Mouse (Mus musculus) lung, embryonic 15.5 days (tissue): ENCODE results near the gene Gm28635. TPM values are rescaled to one million over a fixed set of nuclear protein-coding genes. Genes with fewer than 3 reads are reported as not detected.
A peak's percentile ranks its signal among the peaks of the same experiment; 100 is the strongest.

Experiments used
- ATAC-seq: fragments of 200-750 bp; cut with Nextera tagmentation; 2 replicates; pipeline ENCODE4 v1.8.0; 2017; ENCODE audit warnings: moderate number of reproducible peaks, borderline replicate concordance; ENCODE audit not compliant: low FRiP score, low TSS enrichment; ENCODE audit errors: extremely low read depth
- H3K27ac ChIP-seq: fragments of 300-500 bp; sonication (generic); 2 replicates; pipeline ENCODE4 v1.5.1; 2015; ENCODE audit warnings: moderate library complexity, mild to moderate bottlenecking, inconsistent platforms
- H3K27me3 ChIP-seq: fragments of 300-500 bp; sonication (generic); 2 replicates; pipeline ENCODE4 v1.6.1; 2015; ENCODE audit warnings: inconsistent platforms
- H3K36me3 ChIP-seq: fragments of 300-500 bp; sonication (generic); 2 replicates; pipeline ENCODE4 v1.6.1; 2015; ENCODE audit warnings: inconsistent platforms
- H3K4me1 ChIP-seq: fragments of 300-500 bp; sonication (generic); 2 replicates; pipeline ENCODE4 v1.6.1; 2015; ENCODE audit warnings: inconsistent platforms
- H3K4me2 ChIP-seq: fragments of 300-500 bp; sonication (generic); 2 replicates; pipeline ENCODE4 v1.6.1; 2015; ENCODE audit warnings: inconsistent platforms, mild to moderate bottlenecking, moderate library complexity
- H3K4me3 ChIP-seq: fragments of 300-500 bp; sonication (generic); 2 replicates; pipeline ENCODE4 v1.5.1; 2015; ENCODE audit warnings: mild to moderate bottlenecking, inconsistent platforms
- H3K9ac ChIP-seq: fragments of 300-500 bp; sonication (generic); 2 replicates; pipeline ENCODE4 v1.6.1; 2015; ENCODE audit warnings: inconsistent platforms
- H3K9me3 ChIP-seq: fragments of 300-500 bp; sonication (generic); 2 replicates; pipeline ENCODE4 v1.6.1; 2016; ENCODE audit warnings: inconsistent platforms
- WGBS: fragments of 180-500 bp; shearing (Covaris S2); methylation state at CpG from one replicate; pipeline ENCODE4 v1.1.7; 2015; 5-methylcytosine and 5-hydroxymethylcytosine counted together
- polyA plus RNA-seq: library from polyadenylated mRNA; unstranded; fragments of >200 nt; fragmentation: Nextera tagmentation; extraction: Ambion mirVana; gene quantifications from 2 replicates; pipeline ENCODE4 v1.2.1, GENCODE M21; 2015

Gm28635 gene
- polyA plus RNA-seq, 1 experiment from 2014 or later, result not detected

DNA sequence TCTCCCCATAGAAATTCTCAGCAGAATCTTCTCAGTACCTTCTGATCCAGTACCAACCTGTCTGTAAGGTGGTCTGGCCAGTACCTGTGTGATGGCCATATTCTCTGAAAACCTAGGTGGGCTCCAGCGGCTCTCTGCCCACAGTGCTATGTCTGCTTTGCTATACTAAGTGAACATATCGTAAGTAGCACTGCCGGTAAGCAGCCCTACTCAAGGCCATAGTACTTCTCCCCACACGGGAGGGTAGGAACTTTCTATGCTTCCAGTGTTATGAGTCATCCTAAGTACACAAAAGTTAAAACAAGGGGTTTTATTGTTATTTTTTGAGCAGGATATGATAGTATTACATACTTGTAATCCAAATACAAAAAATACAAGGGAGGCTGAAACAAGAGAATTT is 43.8 kb downstream of the Gm28635 start:
- 43% methylated on average over 4 of the region's 4 CpGs for WGBS
- H3K4me1 ChIP-seq, result peaks cover 76% of the 10 kb centered on the region
- no peaks in the 10 kb centered on the region for H3K36me3 ChIP-seq
- H3K4me2 ChIP-seq, result peak overlapping the region; percentile 48
- H3K9ac ChIP-seq, result no peak overlapping the region
- ATAC-seq, result no peak
- H3K9me3 ChIP-seq, result no peaks in the 10 kb centered on the region
- H3K4me3 ChIP-seq, result no peak overlapping the region
- H3K27me3 ChIP-seq, result no peaks in the 10 kb centered on the region
- peak overlapping the region; percentile 97 for H3K27ac ChIP-seq

GRCm38 (mm10) chr2:84632999-84633398 is 44.8 kb downstream of the Gm28635 start:
- H3K4me3 ChIP-seq, result no peak overlapping the region
- H3K4me1 ChIP-seq, result peaks cover 65% of the 10 kb centered on the region
- no peaks in the 10 kb centered on the region for H3K36me3 ChIP-seq
- no peaks in the 10 kb centered on the region for H3K9me3 ChIP-seq
- 3% methylated on average over 3 of the region's 3 CpGs for WGBS
- H3K4me2 ChIP-seq, result peak overlapping the region; percentile 43
- H3K9ac ChIP-seq, result peak overlapping the region; percentile 27; the same call in 1 of the 2 replicates
- 0 out of 2 replicates have a peak, but pooled peaks have one; percentile 9 for ATAC-seq
- H3K27me3 ChIP-seq, result no peaks in the 10 kb centered on the region
- peak overlapping the region; percentile 97 for H3K27ac ChIP-seq

DNA sequence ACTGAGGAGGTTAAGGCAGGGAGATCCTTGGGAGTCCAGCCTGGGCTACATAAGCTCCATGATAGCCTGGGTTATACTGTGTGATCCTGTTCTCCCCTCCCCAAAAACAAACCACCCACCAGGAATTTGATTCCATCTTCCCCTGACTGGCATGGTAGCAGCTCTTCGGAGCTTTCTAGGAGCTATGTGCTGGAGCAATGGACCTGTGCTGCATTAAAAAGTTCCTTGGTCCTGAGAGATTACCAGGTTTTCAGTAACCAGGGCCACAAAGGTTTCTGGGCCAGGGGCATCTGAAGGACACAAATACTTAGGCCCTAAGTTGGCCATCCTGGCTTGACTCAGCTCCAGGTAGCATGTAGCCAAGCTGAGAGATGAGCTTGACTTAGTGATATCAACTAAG is 45.8 kb downstream of the Gm28635 start:
- no peaks in the 10 kb centered on the region for H3K27me3 ChIP-seq
- ATAC-seq, result no peak
- peak overlapping the region; percentile 97; the same call in 1 of the 2 replicates for H3K27ac ChIP-seq
- no peak overlapping the region for H3K4me3 ChIP-seq
- H3K9me3 ChIP-seq, result no peaks in the 10 kb centered on the region
- H3K4me1 ChIP-seq, result peaks cover 55% of the 10 kb centered on the region
- no peak overlapping the region for H3K4me2 ChIP-seq
- H3K36me3 ChIP-seq, result no peaks in the 10 kb centered on the region
- 91% methylated on average over 1 of the region's 1 CpGs for WGBS
- H3K9ac ChIP-seq, result no peak overlapping the region

GRCm38 (mm10) chr2:84627036-84627435 is 50.8 kb downstream of the Gm28635 start:
- Histone ChIP-seq H3K27ac (no peak overlapping the region), H3K9me3 (no peaks in the 10 kb centered on the region), H3K36me3 (0 out of 2 replicates have a peak, but pooled peaks cover 5% of the 10 kb centered on the region), H3K4me2 (no peak overlapping the region), H3K27me3 (no peaks in the 10 kb centered on the region), H3K9ac (no peak overlapping the region), H3K4me3 (no peak overlapping the region), H3K4me1 (peaks cover 41% of the 10 kb centered on the region)
- ATAC-seq, result no peak
- 40% methylated on average over 3 of the region's 3 CpGs for WGBS

- 67% methylated on average over 7 of the region's 7 CpGs for WGBS
- Histone ChIP-seq H3K27ac (no peak overlapping the region), H3K27me3 (no peaks in the 10 kb centered on the region), H3K9me3 (no peaks in the 10 kb centered on the region), H3K4me1 (peaks cover 35% of the 10 kb centered on the region), H3K9ac (no peak overlapping the region), H3K36me3 (peaks cover 6% of the 10 kb centered on the region; the same call in 1 of the 2 replicates), H3K4me3 (no peak overlapping the region), H3K4me2 (no peak overlapping the region)
- ATAC-seq, result peak; percentile 55; the same call in 1 of the 2 replicates
Measured at GRCm38 (mm10) chr2:84626366-84626975, 51.4 kb downstream of the Gm28635 start.

- H3K27me3 ChIP-seq, result no peaks in the 10 kb centered on the region
- WGBS, result 92% methylated on average over 17 of the region's 17 CpGs
- ATAC-seq, result no peak
- peaks cover 32% of the 10 kb centered on the region for H3K4me1 ChIP-seq
- no peak overlapping the region for H3K4me2 ChIP-seq
- no peaks in the 10 kb centered on the region for H3K9me3 ChIP-seq
- H3K9ac ChIP-seq, result no peak overlapping the region
- H3K27ac ChIP-seq, result peak overlapping the region; percentile 42; the same call in 1 of the 2 replicates
- H3K4me3 ChIP-seq, result no peak overlapping the region
- peaks cover 28% of the 10 kb centered on the region for H3K36me3 ChIP-seq
Measured at GRCm38 (mm10) chr2:84624201-84624600, 53.6 kb downstream of the Gm28635 start.

DNA sequence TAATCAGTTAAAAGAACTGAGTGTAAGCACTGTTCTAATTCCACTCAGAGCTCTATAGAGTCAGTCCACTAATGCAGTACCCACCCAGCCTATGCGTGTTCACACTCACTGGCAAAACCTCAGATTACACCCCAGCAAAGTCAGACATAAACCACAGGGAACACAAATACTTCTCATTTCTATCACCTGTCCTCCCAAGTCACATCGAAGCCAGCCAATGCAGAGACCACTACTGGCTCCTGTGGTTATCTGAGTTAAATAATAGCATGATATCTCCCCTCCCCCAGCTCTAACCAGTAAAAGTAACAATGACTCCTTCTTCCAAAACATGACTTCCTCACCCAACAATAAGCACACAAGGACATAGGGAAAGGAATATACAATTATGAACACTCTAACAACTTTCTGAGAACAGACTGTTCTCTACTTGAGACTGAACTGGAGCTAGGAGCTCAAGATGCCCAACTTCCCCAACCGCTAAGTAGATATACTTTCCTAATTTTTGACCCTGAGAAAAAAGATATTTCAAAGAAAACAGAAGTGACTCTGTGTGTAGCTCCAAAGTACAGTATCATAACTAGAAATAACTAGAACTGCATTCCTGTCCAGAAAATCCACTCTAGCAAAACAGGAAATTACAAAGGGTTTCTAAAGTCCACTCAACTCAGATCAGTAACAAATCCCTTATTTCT is 54.3 kb downstream of the Gm28635 start:
- Histone ChIP-seq H3K9ac (no peak overlapping the region), H3K4me1 (peaks cover 38% of the 10 kb centered on the region), H3K27me3 (no peaks in the 10 kb centered on the region), H3K4me3 (no peak overlapping the region), H3K27ac (peak overlapping the region; percentile 42; the same call in 1 of the 2 replicates), H3K4me2 (no peak overlapping the region; the same call in 1 of the 2 replicates), H3K9me3 (no peaks in the 10 kb centered on the region), H3K36me3 (peaks cover 30% of the 10 kb centered on the region)
- 80% methylated on average over 3 of the region's 3 CpGs for WGBS
- no peak for ATAC-seq

- H3K9ac ChIP-seq, result no peak overlapping the region
- peaks cover 40% of the 10 kb centered on the region for H3K4me1 ChIP-seq
- ATAC-seq, result no peak
- H3K27me3 ChIP-seq, result no peaks in the 10 kb centered on the region
- H3K9me3 ChIP-seq, result no peaks in the 10 kb centered on the region
- H3K27ac ChIP-seq, result peak overlapping the region; percentile 64
- no peak overlapping the region for H3K4me3 ChIP-seq
- H3K4me2 ChIP-seq, result peak overlapping the region; percentile 17
- WGBS, result 46% methylated on average over 2 of the region's 2 CpGs
- peaks cover 30% of the 10 kb centered on the region for H3K36me3 ChIP-seq
Measured at GRCm38 (mm10) chr2:84622668-84623067, 55.2 kb downstream of the Gm28635 start.

- no peak overlapping the region for H3K4me3 ChIP-seq
- H3K36me3 ChIP-seq, result peaks cover 58% of the 10 kb centered on the region
- H3K4me1 ChIP-seq, result peaks cover 29% of the 10 kb centered on the region
- no peaks in the 10 kb centered on the region for H3K9me3 ChIP-seq
- no peak for ATAC-seq
- no peak overlapping the region for H3K4me2 ChIP-seq
- no peak overlapping the region for H3K9ac ChIP-seq
- WGBS, result 95% methylated on average over 21 of the region's 21 CpGs
- no peak overlapping the region for H3K27ac ChIP-seq
- no peaks in the 10 kb centered on the region for H3K27me3 ChIP-seq
Measured at GRCm38 (mm10) chr2:84619646-84620340, 58.0 kb downstream of the Gm28635 start.

DNA sequence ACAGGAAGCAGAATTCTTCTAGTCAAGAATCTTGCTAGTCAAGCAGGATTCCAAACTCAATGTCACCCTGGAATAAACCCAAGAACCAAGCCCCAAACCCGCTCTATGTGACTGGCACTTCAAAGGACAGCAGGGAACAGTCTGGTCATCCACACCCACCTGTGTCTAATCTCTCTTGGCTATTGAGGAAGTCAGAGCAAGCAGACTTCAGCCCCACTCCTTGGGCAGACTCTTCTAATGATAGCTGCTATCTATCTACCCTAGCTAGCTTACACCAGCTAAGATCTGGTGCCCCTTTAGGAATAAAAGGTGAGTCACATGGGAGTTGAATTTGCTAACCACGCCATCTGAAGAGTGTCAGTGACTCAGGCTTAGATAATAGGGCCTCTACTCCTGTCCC is 58.9 kb downstream of the Gm28635 start:
- no peak overlapping the region for H3K9ac ChIP-seq
- peak overlapping the region; percentile 52 for H3K27ac ChIP-seq
- H3K36me3 ChIP-seq, result peaks cover 62% of the 10 kb centered on the region
- no peaks in the 10 kb centered on the region for H3K9me3 ChIP-seq
- no peaks in the 10 kb centered on the region for H3K27me3 ChIP-seq
- no peak overlapping the region for H3K4me3 ChIP-seq
- 55% methylated on average over 2 of the region's 2 CpGs for WGBS
- H3K4me1 ChIP-seq, result peaks cover 24% of the 10 kb centered on the region
- no peak for ATAC-seq
- H3K4me2 ChIP-seq, result no peak overlapping the region

DNA sequence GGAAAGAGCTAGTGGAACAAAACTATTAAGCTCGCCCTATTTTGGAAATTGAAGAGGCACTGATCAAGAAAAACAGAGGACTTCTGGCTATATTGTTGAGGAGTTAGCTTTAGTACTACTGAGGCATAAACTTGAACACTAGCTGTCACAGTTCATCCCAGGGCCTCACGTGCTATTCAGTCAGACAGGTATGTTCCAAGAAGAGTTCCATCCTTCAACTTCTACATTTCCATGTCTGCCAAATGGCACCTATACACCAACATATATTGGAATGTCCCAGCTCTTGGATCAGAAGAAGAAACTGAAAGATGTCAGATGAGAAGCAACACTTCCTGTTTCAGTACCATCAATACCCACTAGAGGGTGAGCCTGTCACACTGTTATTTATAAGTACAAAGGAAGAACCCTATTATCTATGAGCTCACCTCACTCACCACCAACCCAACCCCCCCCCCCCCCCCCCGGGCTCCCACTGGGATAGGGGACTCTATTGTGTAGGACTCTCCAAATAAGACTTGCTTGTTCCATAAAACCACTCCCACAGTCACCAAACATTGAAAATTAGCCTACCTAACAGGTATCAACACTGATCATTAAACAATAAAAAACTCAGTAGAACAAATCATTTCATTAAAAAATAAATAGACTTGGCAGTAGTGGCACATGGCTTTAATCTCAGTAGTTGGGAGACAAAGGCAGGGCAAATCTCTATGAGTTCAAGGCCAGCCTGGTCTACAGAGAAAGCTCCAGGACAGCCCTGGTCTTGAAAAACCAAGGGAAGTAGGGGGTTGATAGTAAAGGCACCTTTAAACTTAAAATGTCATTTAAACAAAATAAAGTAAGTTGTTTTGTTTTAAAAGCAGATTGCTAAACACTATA is 60.0 kb downstream of the Gm28635 start:
- WGBS, result 66% methylated on average over 3 of the region's 3 CpGs
- Histone ChIP-seq H3K4me3 (no peak overlapping the region), H3K4me1 (peaks cover 14% of the 10 kb centered on the region), H3K36me3 (peaks cover 72% of the 10 kb centered on the region), H3K4me2 (no peak overlapping the region), H3K9ac (no peak overlapping the region), H3K9me3 (no peaks in the 10 kb centered on the region), H3K27me3 (no peaks in the 10 kb centered on the region), H3K27ac (no peak overlapping the region)
- peak; percentile 59; the same call in 1 of the 2 replicates for ATAC-seq
